Mouse (Mus musculus) small intestine, adult 2 months (tissue): ENCODE measurements around the gene Stil. TPM values are rescaled to one million over a fixed set of nuclear protein-coding genes. Genes with fewer than 3 reads are reported as not detected.

Experiments
- H3K27ac ChIP-seq: fragments of 200-500 bp; 2 replicates; pipeline ENCODE4 v1.5.1; 2012; ENCODE audit warnings: low read depth, low read length, control low read depth, inconsistent platforms; ENCODE audit not compliant: insufficient read depth
- H3K27me3 ChIP-seq: fragments of 200-500 bp; 2 replicates; pipeline ENCODE4 v1.6.1; 2012; ENCODE audit warnings: mild to moderate bottlenecking, moderate library complexity, low read length, inconsistent platforms; ENCODE audit not compliant: control insufficient read depth, insufficient read depth
- H3K36me3 ChIP-seq: fragments of 200-500 bp; 2 replicates; pipeline ENCODE4 v1.6.1; 2012; ENCODE audit warnings: mild to moderate bottlenecking, low read length, control low read depth, inconsistent platforms; ENCODE audit not compliant: control insufficient read depth, insufficient read depth
- H3K4me1 ChIP-seq: fragments of 200-500 bp; 2 replicates; pipeline ENCODE4 v1.6.1; 2012; ENCODE audit warnings: low read length, inconsistent platforms, mixed read lengths; ENCODE audit not compliant: control insufficient read depth, insufficient read depth, insufficient read length
- H3K4me3 ChIP-seq: fragments of 200-500 bp; 2 replicates; pipeline ENCODE4 v1.5.1; 2012; ENCODE audit warnings: low read depth, mild to moderate bottlenecking, control low read depth, inconsistent platforms, low read length, moderate library complexity
- CTCF ChIP-seq: fragments of 200-500 bp; IDR thresholded peaks from 2 replicates; pipeline ENCODE4 v1.5.1; 2012; ENCODE audit warnings: low read depth, mild to moderate bottlenecking, control low read depth, inconsistent platforms, low read length, moderate library complexity, mixed read lengths; ENCODE audit not compliant: insufficient replicate concordance, insufficient read length; ENCODE audit errors: extremely low read depth
- POLR2A ChIP-seq: fragments of 200-500 bp; IDR thresholded peaks from 2 replicates; pipeline ENCODE4 v1.6.1; 2012; ENCODE audit warnings: low read depth, mild to moderate bottlenecking, control low read depth, inconsistent platforms, low read length, moderate library complexity
- WGBS: fragments of 180-500 bp; shearing (Covaris S2); methylation state at CpG from one replicate; pipeline ENCODE4 v1.1.7; 2018; 5-methylcytosine and 5-hydroxymethylcytosine counted together
- polyA plus RNA-seq: library from polyadenylated mRNA; depleted of rRNA; stranded (reverse); fragments of >200 nt; gene quantifications from 2 replicates; pipeline ENCODE4 v1.2.3, GENCODE M21; 2012

Stil gene
- polyA plus RNA-seq, 1 experiment = 0.98 TPM

DNA sequence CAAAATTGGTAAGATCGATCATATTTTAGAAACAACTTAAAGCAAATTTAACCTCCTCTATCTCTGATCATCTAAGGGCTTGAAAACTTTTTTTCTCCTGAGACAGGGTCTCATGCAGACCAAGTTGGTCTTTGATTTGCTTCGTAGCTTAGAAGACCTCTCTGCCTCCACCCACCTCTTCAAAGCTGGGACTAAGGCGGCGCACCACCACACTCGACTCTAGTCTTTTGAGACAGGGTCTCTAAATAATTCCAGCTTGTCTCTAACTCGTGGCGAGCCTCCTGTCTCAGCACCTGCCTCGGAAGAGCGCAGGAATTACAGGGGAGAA is 550 bp upstream of the Stil start:
- peaks cover 2% of the 10 kb centered on the region; the same call in 1 of the 2 replicates for H3K4me1 ChIP-seq
- peak overlapping the region; percentile 88 for H3K4me3 ChIP-seq
- TF ChIP-seq CTCF (no peak), POLR2A (no peak)
- peak overlapping the region; percentile 98 for H3K27ac ChIP-seq
- 7% methylated on average over 9 of the region's 9 CpGs for WGBS
- peaks cover 3% of the 10 kb centered on the region; the same call in 1 of the 2 replicates for H3K36me3 ChIP-seq
- no peaks in the 10 kb centered on the region for H3K27me3 ChIP-seq

DNA sequence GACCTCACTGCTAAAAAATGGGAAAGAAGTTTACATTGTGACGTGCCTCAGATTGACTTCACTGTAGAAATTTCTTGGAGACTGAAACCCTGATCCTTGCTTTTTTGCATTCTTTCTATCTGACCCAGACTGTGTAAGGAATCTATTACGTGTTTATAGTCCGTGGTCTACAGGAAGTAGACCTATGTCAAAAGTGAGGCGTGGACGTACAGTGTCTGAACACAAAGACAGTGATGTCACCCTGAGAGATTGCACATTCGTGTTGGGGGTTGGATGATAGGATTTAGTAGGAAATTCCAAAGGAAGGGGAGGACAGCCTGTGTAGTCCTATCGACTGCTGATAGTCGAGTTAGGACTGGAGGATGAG is 453 bp downstream of the Stil start:
- under 1% methylated on average over 8 of the region's 8 CpGs for WGBS
- TF ChIP-seq POLR2A = no peak
- TF ChIP-seq CTCF = no peak
- Histone ChIP-seq H3K4me3 (peak overlapping the region; percentile 88), H3K27me3 (no peaks in the 10 kb centered on the region), H3K27ac (0 out of 2 replicates have a peak overlapping the region, but pooled peaks have one; percentile 4), H3K36me3 (peaks cover 6% of the 10 kb centered on the region), H3K4me1 (peaks cover 2% of the 10 kb centered on the region; the same call in 1 of the 2 replicates)

DNA sequence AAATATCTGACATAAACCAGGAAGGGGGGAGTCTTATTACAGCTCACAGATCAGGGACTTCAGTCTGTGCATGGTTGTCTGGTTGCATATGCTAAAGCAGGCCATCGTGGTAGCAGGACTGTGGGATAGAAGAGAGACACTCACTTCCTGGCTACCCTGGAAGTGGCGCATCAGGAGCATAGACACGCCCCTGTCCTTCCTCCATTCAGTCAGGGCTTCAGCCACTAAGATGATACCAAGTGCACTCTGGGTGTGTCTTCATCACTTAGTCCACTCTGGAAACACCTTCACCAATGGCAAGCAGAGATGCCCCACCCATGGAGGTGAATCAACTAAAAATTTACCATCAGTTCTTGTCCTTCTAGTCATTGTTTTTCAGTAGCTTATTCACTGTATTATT is 14.3 kb downstream of the Stil start:
- 97% methylated on average over 3 of the region's 3 CpGs for WGBS
- peaks cover 22% of the 10 kb centered on the region for H3K36me3 ChIP-seq
- TF ChIP-seq CTCF = no peak
- H3K4me1 ChIP-seq = no peaks in the 10 kb centered on the region
- H3K4me3 ChIP-seq = no peak overlapping the region
- H3K27ac ChIP-seq = no peak overlapping the region
- H3K27me3 ChIP-seq = no peaks in the 10 kb centered on the region

DNA sequence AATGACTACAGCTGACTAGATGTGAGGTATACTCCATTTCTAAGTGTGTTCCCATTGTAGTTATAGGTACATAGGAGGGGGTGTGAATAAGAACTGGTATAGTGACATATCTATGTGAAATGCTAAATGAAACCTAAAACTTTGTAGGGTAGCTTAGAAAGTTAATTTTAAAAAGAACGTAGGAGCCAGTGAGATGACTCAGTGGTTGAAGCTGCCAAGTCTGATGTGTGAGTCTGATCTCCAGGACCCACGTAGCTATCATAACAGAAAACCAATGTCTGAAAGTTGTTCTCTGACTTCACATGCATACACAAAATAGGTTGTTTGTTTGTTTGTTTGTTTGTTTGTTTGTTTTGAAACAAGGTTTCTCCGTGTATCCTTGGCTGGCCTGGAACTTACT is 20.0 kb downstream of the Stil start:
- TF ChIP-seq POLR2A (no peak), CTCF (no peak)
- Histone ChIP-seq H3K27ac (no peak overlapping the region), H3K4me1 (no peaks in the 10 kb centered on the region), H3K27me3 (no peaks in the 10 kb centered on the region), H3K4me3 (no peak overlapping the region), H3K36me3 (peaks cover 29% of the 10 kb centered on the region)
- WGBS = 92% methylated on average over 3 of the region's 3 CpGs

DNA sequence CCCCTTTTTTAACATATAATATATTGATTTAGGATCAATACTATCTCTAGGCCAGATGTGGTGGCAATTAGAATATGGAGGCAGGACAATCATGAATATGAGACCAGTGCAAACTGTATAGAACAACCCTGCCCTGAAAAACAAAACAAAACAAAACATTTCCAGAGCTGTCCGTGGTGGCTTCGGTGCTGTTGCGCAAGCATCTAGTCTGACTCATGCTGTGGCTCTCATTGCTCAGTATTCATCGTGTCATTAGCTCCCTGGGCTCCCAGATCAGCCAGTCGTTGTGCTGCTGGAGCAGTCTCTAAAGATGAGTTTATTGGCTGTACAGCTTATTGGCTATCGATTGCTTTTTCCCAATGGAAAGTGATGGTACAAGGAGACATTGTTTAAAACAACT is 35.1 kb downstream of the Stil start:
- H3K27me3 ChIP-seq = no peaks in the 10 kb centered on the region
- no peak overlapping the region for H3K4me3 ChIP-seq
- 54% methylated on average over 6 of the region's 6 CpGs for WGBS
- no peaks in the 10 kb centered on the region for H3K4me1 ChIP-seq
- no peak overlapping the region for H3K27ac ChIP-seq
- H3K36me3 ChIP-seq = peaks cover 4% of the 10 kb centered on the region; the same call in 1 of the 2 replicates
- TF ChIP-seq POLR2A = no peak
- TF ChIP-seq CTCF = no peak

DNA sequence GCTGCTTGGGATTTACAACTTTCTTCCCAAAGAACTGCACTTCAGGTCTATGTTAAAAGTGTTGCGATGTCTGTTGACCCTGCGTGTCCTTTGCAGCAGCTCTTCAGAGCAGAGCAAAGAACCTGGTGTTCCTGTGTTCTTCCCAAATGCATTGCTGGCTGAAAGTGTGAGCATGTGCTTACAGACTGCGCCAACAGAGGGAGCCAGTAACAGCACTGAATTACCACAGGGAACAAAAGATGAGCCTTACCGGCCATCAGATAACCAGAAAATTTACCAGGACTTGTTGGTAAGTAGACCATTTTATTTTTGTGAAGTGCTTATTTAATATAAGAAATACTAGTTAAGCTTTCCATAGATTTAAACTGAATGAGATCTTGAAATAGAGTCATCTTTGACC is 38.3 kb downstream of the Stil start:
- 56% methylated on average over 4 of the region's 4 CpGs for WGBS
- Histone ChIP-seq H3K36me3 (peaks cover 12% of the 10 kb centered on the region), H3K27ac (no peak overlapping the region)

DNA sequence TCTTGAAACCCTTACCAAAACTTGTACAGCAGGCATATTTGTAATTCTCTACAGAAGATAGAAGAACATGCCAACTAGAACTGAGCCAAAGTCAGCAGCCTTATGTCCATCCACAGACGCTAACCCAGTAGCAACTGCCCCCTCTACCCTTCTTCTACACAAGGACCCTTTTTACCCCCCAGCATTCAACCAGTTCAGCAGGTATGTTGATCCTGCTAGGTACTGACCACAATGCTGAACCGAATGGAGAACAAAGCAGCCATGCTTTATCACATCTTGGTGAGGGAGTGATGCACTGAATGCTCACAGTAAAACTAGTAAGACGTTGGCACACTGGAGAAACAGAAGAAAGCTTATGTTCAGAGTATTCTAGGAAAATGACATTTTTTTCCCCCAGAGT is 45.7 kb downstream of the Stil start:
- H3K4me1 ChIP-seq = no peaks in the 10 kb centered on the region
- H3K27ac ChIP-seq = no peak overlapping the region
- TF ChIP-seq POLR2A (no peak), CTCF (no peak)
- 74% methylated on average over 3 of the region's 3 CpGs for WGBS
- no peaks in the 10 kb centered on the region for H3K27me3 ChIP-seq
- H3K4me3 ChIP-seq = no peak overlapping the region
- peaks cover 8% of the 10 kb centered on the region for H3K36me3 ChIP-seq

More for the DNA sequence above, 38.3 kb downstream of the Stil start:
- no peak for TF ChIP-seq POLR2A
- TF ChIP-seq CTCF = no peak; the same call in 1 of the 2 replicates
- Histone ChIP-seq H3K4me3 (no peak overlapping the region), H3K27me3 (no peaks in the 10 kb centered on the region), H3K4me1 (no peaks in the 10 kb centered on the region)

DNA sequence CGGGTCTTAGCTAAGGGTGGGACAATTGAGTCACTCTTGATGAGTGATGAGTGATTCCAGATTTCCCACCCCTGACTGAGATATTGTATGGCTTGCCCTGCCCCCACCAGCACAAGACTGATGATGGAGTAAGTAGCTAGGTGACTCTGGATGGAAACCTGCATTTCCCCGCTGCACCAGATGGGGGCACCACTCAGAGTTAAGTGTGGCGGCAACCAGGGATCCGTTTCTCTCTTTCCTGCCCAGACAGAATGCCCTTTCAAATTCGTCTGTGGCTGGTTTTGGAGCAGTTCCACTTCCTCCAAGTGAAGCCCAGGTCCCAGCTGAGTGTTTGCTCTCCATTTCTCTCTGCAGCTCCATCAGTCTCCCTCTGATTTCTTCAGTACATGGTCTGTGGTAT is 47.8 kb downstream of the Stil start:
- no peak overlapping the region for H3K4me3 ChIP-seq
- no peaks in the 10 kb centered on the region for H3K36me3 ChIP-seq
- WGBS = 5% methylated on average over 5 of the region's 5 CpGs
- H3K4me1 ChIP-seq = no peaks in the 10 kb centered on the region; the same call in 1 of the 2 replicates
- peaks cover 13% of the 10 kb centered on the region for H3K27me3 ChIP-seq
- TF ChIP-seq CTCF (peak; percentile 48; the same call in 1 of the 2 replicates), POLR2A (no peak)
- H3K27ac ChIP-seq = no peak overlapping the region
